Mouse (Mus musculus) cerebellum, postnatal 10 days (tissue): ENCODE results near the gene Gadd45a.

Experiments used
- DNase-seq, 2 experiments: peaks; one replicate each; pipeline ENCODE4 v3.0.0; 2021; ENCODE audit warnings: mixed read lengths in 2 of 2

Gene Gadd45a

GRCm38 (mm10) chr6:67016520-67017111 lies 20.6 kb downstream of the Gadd45a start:
- no peak for DNase-seq

- DNase-seq = no peak
Measured at GRCm38 (mm10) chr6:67015739-67016519, 21.3 kb downstream of the Gadd45a start.

DNA sequence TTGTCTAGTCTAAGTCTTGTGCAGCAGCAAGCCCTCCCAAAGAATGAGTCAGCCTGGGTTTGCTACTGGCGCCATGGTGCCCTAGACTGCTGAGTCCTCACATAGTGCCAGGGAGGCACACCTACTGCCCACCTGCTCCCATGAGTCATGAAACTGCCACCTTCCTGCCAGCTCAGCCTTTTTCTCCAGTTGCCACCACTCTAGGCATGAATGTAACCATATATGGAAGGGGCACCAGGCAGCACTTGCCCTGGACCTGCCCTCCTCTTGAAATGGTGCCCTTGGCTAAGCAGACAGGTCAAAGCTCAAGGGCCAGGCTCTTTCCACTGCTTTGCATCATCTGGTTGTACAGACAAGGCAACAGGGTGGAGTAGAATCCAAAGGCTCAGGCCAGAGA lies 22.6 kb downstream of the Gadd45a start:
- no peak for DNase-seq

DNA sequence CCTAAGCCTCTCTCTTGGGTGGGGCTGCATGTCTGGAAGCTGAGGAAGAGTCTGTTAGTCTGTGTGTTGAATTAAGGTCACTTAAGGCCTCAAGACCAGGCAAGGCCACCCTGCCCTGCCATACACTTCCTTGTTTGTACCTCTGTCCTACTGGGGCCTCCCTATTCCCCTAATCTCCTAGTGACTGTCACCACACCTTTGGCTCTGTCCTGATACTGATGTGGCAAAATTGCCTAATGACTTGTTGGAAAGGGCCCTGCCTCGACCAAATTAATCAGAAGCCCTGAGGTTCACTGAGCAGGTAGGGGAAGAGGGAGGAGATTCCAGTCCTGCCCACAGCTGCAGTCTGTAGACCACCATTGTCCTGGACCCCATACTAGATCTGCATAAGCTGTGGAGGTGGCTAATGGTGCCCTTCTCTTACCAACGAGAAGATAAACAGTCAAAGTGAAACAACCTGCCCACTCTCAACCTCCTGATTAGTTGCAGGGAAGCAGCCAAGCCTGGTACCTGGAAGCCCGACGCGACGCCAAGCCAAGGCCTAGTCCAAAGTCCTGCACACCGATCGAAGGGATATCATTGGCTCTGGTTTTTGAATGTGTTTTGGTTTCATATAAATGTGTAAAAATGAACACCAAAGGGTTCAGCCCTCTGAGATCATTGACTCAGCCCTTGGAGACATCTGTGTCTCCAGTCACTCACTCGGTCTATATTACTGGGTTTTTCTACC lies 23.1 kb downstream of the Gadd45a start:
- no peak for DNase-seq

GRCm38 (mm10) chr6:67013293-67013948 lies 23.8 kb downstream of the Gadd45a start:
- no peak for DNase-seq

- no peak for DNase-seq
Measured at GRCm38 (mm10) chr6:67011217-67011518, 26.1 kb downstream of the Gadd45a start.

GRCm38 (mm10) chr6:67010370-67011216 lies 26.7 kb downstream of the Gadd45a start:
- no peak for DNase-seq

- DNase-seq = no peak
Measured at GRCm38 (mm10) chr6:67009888-67010287, 27.4 kb downstream of the Gadd45a start.

- DNase-seq = no peak
Measured at GRCm38 (mm10) chr6:66999800-67000199, 37.5 kb downstream of the Gadd45a start.

DNA sequence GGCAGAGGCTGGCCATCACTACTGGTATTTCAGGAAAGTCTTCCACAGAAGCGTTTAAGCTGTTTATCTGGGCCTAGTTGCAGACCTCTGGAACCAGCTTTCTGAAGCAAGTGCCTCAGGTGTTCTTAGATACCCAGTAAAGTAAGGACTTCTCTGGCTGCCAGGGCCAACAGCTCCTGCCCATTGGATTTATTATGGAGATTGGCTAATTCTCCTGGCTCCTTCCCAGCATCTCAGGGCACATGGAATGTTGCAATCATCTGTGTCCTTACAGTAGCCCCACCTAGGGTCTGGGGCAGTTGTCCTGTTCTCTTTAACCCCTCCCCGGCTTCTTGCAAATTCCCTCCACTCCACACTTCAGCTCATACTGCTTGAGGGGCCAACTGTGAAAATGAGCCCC lies 38.6 kb downstream of the Gadd45a start:
- DNase-seq = peak; percentile 61 to 65

- no peak for DNase-seq
Measured at GRCm38 (mm10) chr6:66996257-66996656, 41.0 kb downstream of the Gadd45a start.

DNA sequence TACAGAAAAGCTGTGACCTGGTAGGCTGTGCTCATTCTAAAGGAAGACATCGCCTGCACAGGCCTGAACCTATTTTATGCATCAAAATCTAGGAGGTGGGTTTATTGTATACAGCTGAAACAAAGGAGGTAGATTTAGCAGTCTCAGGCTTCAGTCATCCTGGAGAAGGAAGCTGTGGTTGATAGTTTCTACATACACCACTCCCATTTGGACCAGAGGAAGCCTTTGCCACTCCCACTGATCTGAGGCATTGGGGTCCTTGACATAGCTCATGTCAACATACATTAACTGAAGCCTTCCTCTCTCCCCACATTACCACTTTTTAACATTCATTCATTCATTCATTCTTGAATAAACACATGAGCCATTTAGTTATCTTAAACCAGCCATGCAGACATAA lies 41.4 kb downstream of the Gadd45a start:
- DNase-seq = no peak

GRCm38 (mm10) chr6:66994981-66995380 lies 42.3 kb downstream of the Gadd45a start:
- DNase-seq = no peak

DNA sequence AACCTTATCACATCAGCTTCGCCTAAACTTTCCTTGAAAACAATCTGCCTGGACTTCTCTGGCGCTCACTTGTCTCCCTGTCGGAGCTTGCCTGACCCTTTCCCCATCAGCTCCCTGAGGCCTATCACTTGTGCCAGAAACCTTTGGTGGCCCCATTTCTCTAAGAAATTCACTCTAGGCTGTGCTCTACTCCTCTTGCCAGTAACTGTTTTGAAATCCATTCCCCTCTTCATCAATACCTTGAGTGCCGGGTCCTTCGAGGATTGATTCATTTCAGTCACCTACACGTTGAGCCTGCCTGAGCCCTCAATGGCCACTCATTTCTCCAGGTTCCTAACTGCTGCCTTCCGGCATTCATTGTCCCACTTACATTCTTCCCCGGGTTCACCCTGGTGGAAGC lies 44.5 kb downstream of the Gadd45a start:
- no peak for DNase-seq

GRCm38 (mm10) chr6:66992232-66992631 lies 45.0 kb downstream of the Gadd45a start:
- no peak for DNase-seq

DNA sequence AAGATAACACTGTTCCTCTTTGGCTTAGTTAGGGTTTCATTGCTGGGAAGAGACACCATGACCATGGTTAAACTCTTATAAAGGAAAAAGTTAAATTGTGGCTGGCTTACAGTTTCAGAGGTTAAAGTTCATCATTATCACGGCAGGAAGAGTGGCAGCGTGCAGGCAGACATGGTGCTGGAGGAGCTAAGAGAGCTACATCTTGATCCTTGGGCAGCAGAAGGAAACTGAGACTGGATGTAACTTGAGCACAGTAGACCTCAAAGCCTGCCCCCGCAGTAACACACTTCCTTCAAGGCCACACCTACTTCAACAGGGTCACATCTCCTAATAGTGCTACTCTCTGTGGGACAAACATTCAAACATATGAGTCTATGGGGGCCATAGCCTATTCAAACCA lies 47.7 kb downstream of the Gadd45a start:
- DNase-seq = no peak

- no peak for DNase-seq
Measured at GRCm38 (mm10) chr6:66989037-66989436, 48.2 kb downstream of the Gadd45a start.

GRCm38 (mm10) chr6:66988363-66988762 lies 48.9 kb downstream of the Gadd45a start:
- DNase-seq = peak; percentile 37 to 46

- DNase-seq = peak; percentile 30 to 42
Measured at GRCm38 (mm10) chr6:66987643-66988042, 49.6 kb downstream of the Gadd45a start.

DNA sequence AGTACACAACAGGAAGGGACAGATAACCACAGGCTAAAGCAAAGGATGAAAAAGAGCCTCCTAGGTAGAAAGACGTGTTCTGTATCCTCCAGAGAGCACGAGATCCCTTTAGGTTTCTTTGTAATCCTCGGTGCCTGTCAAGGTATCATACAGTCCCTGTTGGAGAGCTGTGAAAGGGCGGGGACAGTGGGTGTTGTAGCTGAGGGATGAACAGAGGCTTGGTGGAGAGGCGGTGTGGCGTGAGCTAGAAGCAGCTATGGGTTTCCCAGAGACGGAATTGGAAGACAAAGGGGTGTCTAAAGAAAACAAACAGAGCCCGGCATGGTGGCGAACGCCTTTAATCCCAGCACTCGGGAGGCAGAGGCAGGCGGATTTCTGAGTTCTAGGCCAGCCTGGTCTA lies 51.2 kb downstream of the Gadd45a start:
- no peak for DNase-seq

DNA sequence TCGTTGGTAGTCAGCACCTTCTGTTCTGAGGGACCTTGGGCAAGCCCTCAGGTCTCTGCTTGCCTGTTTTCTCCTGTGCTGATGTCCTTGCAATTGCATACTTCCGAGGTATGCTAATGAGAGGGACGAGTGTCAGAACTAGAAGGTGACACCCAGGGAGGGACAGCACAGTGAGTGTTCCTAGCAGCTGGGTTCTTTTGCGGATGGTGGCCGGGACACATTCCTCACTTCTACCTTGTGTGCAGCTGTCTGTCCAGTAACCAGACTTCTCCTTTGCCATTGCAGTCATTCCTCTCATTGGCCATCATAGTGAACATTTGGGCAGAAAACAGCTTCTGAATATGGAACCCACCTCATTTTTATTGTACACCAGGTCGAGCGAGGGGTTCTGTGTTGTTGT lies 51.8 kb downstream of the Gadd45a start:
- DNase-seq = no peak
